Mouse (Mus musculus) right cerebral cortex, adult 18-20 months (tissue): ENCODE data around the gene Slc23a4.

ENCODE experiments used
- DNase-seq: peaks from one replicate; pipeline ENCODE4 v3.0.0; 2022; ENCODE audit warnings: mixed read lengths

The Slc23a4 gene

DNA sequence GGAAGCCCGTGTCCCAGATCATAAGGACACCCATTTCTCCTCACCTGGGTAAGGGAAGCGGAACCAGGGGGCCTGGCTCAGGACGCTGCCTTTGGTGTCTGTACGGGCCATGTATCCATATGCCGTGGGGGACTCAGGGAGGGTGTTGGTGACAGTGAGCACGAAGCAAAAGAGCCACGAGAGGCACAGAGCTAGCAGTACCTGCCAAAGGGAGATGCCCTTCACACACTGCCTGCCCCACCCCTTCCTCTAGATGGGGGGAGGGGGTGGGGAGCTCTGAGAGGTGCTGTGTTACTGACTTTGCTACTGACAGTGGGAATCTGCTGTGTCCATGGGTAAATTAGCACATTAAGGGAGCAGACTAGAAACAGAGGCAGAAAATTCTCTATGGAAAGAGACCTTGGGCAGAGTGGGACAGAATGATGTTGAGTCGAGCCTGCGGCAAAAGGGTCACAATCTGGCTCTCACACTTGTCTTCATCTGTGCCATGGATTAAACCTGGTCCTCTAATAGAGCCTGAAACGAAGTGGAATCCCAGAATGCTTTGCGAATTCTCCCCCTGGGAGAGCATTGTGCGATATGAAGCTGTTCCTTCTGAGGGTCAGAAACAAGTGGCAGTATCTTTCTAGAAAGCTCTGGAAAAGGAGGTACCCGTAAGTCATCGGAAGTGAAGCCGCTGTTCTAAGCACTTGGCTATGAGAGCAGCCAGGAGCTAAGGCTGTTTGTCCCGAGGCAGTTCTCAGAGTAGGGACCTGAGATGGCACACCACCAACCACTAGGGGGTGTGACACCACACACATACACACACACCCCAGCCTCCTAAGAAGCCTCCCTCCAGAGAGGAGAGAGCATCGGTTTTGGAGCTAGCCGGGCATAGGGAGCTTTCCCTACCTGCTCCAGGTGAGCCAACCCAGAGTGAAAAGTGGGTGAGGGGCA, 33.0 kb downstream of the Slc23a4 start:
- no peak for DNase-seq

GRCm38 (mm10) chr6:34951956-34952667, 36.1 kb downstream of the Slc23a4 start:
- DNase-seq, result no peak

GRCm38 (mm10) chr6:34951518-34951917, 36.7 kb downstream of the Slc23a4 start:
- DNase-seq, result no peak

- peak; percentile 18 for DNase-seq
Observed at GRCm38 (mm10) chr6:34948461-34948860, 39.7 kb downstream of the Slc23a4 start.

- DNase-seq, result no peak
Observed at GRCm38 (mm10) chr6:34946486-34947079, 41.6 kb downstream of the Slc23a4 start.

DNA sequence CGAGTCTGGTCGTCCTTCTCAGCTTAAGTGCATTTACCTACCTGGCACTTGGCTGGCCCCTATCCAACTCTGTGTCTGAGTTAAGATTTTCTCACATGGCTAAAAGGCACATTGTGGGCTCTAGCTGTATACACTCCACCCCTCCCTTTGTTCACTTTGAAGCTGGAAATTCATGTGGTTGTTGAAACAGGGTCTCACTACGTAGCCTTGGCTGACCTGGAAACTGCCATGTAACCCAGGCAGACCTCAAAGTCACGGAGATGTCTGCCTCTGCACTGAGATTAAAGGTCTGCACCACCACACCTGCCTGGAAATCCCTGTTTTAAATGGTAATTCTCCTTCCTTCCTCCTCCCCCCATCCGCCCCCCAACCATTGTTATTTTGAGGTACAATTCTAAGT, 44.7 kb downstream of the Slc23a4 start:
- no peak for DNase-seq

DNA sequence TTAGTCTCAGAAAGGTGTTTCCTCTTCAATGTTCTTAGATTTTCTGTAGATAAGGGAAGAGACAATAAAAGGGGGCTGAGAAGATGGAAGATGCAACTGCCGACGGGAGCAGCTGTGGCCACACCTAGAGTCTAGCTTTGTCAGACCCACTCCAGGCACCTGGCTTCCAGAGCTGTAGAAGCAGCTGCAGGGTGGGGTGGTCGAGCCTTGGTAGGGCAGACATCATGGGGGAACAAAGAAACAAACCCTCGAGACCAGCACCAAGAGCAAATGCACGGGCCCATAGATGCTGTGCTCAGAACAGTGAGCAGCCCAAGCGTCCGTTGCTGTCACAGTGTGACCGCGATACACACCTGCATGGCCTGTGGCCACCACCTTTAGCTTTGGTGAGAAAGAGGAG, 45.8 kb downstream of the Slc23a4 start:
- no peak for DNase-seq

DNA sequence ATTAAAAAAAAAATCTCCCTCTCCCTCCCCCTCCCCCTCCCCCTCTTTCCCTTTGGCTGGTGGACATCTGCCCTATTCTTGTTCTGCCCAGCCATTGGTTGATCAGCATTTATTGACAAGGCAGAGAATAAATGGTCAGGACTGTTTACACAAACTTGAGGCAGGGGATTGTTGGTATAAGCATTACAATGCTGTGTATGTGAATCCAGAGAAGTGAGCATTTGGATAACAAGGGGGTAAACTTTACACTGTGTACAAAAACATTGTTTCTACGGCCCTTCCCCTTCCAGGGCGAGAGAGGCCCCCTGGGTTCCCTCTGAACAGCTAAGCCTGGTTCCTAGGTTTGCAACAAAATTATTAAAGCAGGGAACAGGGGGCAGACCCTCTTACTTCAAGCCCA, 46.7 kb downstream of the Slc23a4 start:
- DNase-seq, result no peak

DNA sequence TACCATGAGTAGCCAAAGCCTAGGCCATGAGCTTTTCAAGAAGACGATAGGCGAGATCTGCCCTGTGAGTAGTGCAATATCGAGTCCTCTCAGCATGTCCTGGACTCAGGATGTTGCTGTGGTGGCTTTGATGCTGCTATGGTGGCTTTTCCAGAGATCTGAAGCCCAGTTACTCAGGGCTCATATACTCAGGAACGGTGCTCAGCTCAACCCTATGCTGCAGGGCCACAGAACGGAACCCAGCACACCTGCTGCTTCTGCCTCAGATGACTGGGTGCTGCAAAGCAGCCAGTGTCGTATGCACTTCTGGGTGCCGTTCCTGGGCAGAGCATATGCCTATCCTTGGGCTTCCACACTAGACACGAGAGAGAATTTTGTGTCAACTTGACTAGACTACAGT, 48.8 kb downstream of the Slc23a4 start:
- DNase-seq, result no peak

GRCm38 (mm10) chr6:34938929-34939325, 49.3 kb downstream of the Slc23a4 start:
- DNase-seq, result no peak

- no peak for DNase-seq
Observed at GRCm38 (mm10) chr6:34938280-34938928, 49.8 kb downstream of the Slc23a4 start.

DNA sequence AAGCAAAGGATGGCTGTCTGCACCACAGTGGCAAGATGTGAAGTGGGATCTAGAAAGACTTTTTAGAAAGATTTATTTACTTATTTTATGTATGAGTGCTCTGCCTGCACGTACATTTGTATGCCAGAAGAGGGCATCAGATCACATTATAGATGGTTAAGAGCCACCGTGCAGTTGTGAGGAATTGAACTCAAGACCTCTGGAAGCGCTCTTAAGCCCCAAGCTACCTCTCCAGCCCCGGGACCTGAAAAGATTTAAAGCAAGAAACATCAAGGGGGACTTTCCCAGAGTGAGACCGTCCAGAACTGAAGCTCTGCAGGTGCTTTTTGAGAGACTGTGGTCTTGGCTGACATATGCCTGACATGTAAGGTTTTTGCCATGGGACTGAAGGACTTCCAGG, 51.5 kb downstream of the Slc23a4 start:
- no peak for DNase-seq

GRCm38 (mm10) chr6:34932633-34933032, 55.6 kb downstream of the Slc23a4 start:
- no peak for DNase-seq

DNA sequence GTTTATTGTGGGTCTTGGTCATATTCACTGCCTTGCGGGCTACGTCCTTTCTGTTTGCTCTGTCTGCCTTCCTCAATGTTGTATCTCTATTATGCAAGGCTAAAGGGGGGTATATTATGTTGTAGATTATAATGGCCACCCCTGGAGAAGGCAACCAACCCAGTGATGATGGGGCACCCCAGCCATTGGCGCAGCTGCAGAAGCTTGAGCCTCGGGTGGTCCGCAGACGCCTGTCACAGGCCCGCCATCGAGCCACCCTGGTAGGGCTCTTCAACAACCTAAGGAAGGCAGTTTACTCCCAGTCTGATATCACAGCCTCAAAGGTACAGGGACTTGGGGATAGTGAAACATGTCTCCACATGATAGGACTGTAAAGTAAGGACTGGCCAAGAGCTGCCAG, 60.6 kb downstream of the Slc23a4 start:
- no peak for DNase-seq

DNA sequence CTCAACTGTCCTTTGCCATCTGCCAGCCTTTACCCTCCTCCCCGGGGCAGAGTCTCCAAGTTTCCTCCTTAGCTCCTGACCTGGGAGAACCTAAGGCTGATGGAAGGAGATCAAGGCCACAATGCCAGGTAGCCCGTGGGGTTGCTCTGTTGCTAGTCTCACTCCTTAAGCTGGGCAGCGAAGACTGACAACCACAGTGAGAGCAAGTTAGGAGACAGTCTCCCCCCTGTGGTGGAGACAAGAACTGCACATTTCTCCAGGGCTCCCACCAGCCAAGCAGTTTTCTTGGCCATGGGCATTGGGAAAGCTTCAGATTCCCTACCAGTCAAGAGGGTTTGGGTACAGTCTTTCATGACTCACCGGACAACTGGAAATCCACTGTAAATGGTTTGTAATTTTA, 61.0 kb downstream of the Slc23a4 start:
- DNase-seq, result peak; percentile 44

DNA sequence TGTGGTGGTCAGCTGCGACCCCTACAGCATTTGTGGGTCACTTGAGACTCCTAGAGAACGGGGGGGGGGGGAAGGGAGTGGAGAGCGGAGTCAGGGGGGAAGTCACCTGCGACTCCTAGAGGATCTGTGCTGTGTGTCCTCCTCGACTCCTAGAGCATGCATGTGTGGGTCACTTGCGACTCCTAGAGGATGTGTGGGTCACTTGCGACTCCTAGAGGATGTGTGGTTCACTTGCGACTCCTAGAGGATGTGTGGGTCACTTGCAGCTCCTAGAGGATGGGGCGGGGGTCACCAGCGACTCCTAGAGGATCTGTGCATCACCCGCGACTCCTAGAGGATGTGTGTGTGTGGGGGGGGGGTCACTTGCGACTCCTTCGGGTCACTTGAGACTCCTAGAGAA, 66.3 kb downstream of the Slc23a4 start:
- no peak for DNase-seq

GRCm38 (mm10) chr6:34920631-34921030, 67.6 kb downstream of the Slc23a4 start:
- no peak for DNase-seq

DNA sequence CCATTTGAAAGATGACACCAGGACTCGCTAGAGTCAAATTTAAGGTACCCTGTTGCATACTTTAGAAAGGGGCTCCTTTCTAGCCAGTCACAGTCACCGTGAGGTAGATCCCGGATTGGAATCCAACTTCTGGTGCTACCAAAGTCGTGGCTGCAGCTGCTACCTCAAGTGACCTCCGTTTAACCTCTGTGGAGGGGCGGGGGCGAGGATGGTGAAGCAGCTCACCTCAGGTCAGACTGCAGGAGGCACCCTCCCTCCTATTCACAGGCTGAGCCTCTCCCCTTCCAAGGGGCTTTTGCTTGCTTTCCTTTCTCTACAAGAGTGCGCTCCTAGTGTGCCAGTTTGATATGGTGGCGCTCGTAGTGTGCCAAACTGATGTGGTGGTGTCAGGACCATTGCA, 68.2 kb downstream of the Slc23a4 start, which contains the start of gene Stra8:
Gene Stra8 (plus strand): TSS at position 208 of the 400 bp plus-strand sequence.
- no peak for DNase-seq

GRCm38 (mm10) chr6:34919146-34919545, 69.1 kb downstream of the Slc23a4 start:
- DNase-seq, result no peak

GRCm38 (mm10) chr6:34914462-34914861, 73.7 kb downstream of the Slc23a4 start:
- no peak for DNase-seq

GRCm38 (mm10) chr6:34913341-34914040, 74.7 kb downstream of the Slc23a4 start:
- DNase-seq, result no peak
